Mouse (Mus musculus): ENCODE data around the gene Smim17.

DNA sequence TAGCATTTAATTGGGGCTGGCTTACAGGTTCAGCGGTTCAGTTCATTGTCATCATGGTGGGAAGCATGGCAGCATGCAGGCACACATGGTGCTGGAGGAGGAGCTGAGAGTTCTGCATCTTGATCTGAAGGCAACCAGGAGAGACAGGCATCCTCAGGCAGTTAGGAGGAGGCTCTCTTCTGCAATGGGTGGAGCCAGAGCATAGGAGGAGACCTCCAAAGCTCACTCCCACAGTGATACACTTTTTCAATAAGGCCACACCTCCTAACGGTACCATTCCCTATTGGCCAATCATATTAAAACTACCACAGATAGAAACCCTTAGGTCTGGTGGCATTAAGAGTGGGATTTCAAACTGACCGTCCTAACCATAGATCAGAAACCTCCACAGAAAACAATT lies 29.1 kb upstream of the Smim17 start:
- TF ChIP-seq CTCF (IDR thresholded peaks at IDR 0.05; ENCODE audit: low read depth) (no peak), EP300 (IDR thresholded peaks at IDR 0.05; ENCODE audit: low read depth) (no peak)

Measured in liver, embryonic 14.5 days (tissue).